Mouse (Mus musculus): ENCODE measurements around the gene Slc12a6.

Slc12a6 gene

GRCm38 (mm10) chr2:112265448-112266241, at the start of gene Slc12a6:
Gene Slc12a6, plus strand, starts transcription at chr2:112265825.
- DNase-seq (ENCODE audit: low read depth) = peak; percentile 95

- DNase-seq (ENCODE audit: low read depth) = peak; percentile 63
These were observed 49.6 kb upstream of the Slc12a6 start for GRCm38 (mm10) chr2:112215977-112216376.

- DNase-seq (ENCODE audit: low read depth) = no peak
These were observed 48.0 kb upstream of the Slc12a6 start for GRCm38 (mm10) chr2:112217614-112218013.

- no peak for DNase-seq (ENCODE audit: low read depth)
These were observed 44.7 kb upstream of the Slc12a6 start for GRCm38 (mm10) chr2:112220880-112221279.

- DNase-seq (ENCODE audit: low read depth) = peak; percentile 43
These were observed 43.0 kb upstream of the Slc12a6 start for GRCm38 (mm10) chr2:112222607-112223006.

GRCm38 (mm10) chr2:112224356-112224755, 41.3 kb upstream of the Slc12a6 start:
- DNase-seq (ENCODE audit: low read depth) = no peak

GRCm38 (mm10) chr2:112232623-112233022, 33.0 kb upstream of the Slc12a6 start:
- DNase-seq (ENCODE audit: low read depth) = no peak

- no peak for DNase-seq (ENCODE audit: low read depth)
These were observed 29.0 kb upstream of the Slc12a6 start for GRCm38 (mm10) chr2:112236620-112237019.

- DNase-seq (ENCODE audit: low read depth) = peak; percentile 33
These were observed 27.6 kb upstream of the Slc12a6 start for GRCm38 (mm10) chr2:112238006-112238405.

- DNase-seq (ENCODE audit: low read depth) = peak; percentile 89
These were observed 26.3 kb upstream of the Slc12a6 start, which contains the start of gene Lpcat4 for GRCm38 (mm10) chr2:112239212-112239934. Gene Lpcat4, plus strand, starts transcription at chr2:112239468.

GRCm38 (mm10) chr2:112239935-112240721, 25.5 kb upstream of the Slc12a6 start:
- peak; percentile 70 for DNase-seq (ENCODE audit: low read depth)

GRCm38 (mm10) chr2:112241787-112242186, 23.8 kb upstream of the Slc12a6 start:
- no peak for DNase-seq (ENCODE audit: low read depth)

GRCm38 (mm10) chr2:112245307-112245706, 20.3 kb upstream of the Slc12a6 start:
- DNase-seq (ENCODE audit: low read depth) = no peak

GRCm38 (mm10) chr2:112246193-112246592, 19.4 kb upstream of the Slc12a6 start:
- no peak for DNase-seq (ENCODE audit: low read depth)

GRCm38 (mm10) chr2:112247323-112247722, 18.3 kb upstream of the Slc12a6 start:
- DNase-seq (ENCODE audit: low read depth) = no peak

- DNase-seq (ENCODE audit: low read depth) = no peak
These were observed 15.7 kb upstream of the Slc12a6 start for GRCm38 (mm10) chr2:112249780-112250453.

- no peak for DNase-seq (ENCODE audit: low read depth)
These were observed 10.7 kb upstream of the Slc12a6 start for GRCm38 (mm10) chr2:112254675-112255515.

GRCm38 (mm10) chr2:112259241-112259962, 6.2 kb upstream of the Slc12a6 start, which contains the start of gene Nutm1:
Gene Nutm1, minus strand, starts transcription at chr2:112259291.
- peak; percentile 63 for DNase-seq (ENCODE audit: low read depth)

- DNase-seq (ENCODE audit: low read depth) = peak; percentile 93
These were observed 3.6 kb upstream of the Slc12a6 start, which contains the start of gene Nop10 for GRCm38 (mm10) chr2:112261748-112262653. Gene Nop10, plus strand, starts transcription at chr2:112261926.

All from induced T-regulatory cell, adult 2 months (primary cell).